Mouse (Mus musculus): ENCODE data around the gene Ndfip2. TPM values are rescaled to one million over a fixed set of nuclear protein-coding genes. Genes with fewer than 3 reads are reported as not detected.

Ndfip2 gene
- polyA plus RNA-seq, 1 experiment = 92.6 TPM

DNA sequence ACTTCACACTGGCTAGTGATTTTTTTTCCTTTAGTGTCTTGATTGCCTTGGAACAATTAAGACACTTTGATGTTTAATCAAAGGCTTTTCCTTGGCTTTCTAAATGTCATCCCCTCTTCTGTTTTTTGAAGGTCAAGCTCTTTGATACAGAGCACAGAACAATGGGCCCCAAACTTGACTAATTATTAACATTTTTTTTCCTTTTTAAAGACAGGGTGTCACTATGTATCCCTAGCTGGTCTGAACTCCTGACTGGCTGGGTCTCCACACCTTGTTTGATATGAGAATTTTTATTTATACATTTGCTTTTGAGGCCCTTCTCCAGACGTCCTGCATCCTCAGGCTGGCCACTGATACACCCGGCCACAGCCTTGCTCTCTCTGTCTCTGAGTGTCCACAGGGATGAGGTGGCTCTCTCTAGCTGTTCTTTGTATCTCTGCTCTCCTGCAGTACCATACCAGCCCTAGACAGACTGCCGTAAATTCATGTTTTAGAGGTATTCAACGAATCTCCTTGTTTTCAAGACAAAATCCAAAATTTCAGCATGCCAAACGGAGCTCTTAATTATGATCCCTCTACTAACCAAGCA lies 19.8 kb upstream of the Ndfip2 start:
- TF ChIP-seq POLR2A (IDR thresholded peaks at IDR 0.05; ENCODE audit: borderline replicate concordance, insufficient read depth, low read length) (no peak), CTCF (IDR thresholded peaks at IDR 0.05; ENCODE audit: borderline replicate concordance, insufficient read depth, low read depth, low read length) (no peak)
- no peaks in the 10 kb centered on the region for H3K27me3 ChIP-seq (ENCODE audit: control insufficient read depth, insufficient read depth, low read length)
- H3K4me3 ChIP-seq (replicated peaks; ENCODE audit: insufficient read depth, low read depth, low read length) = no peak overlapping the region
- H3K27ac ChIP-seq (ENCODE audit: insufficient read depth, low read length) = no peak overlapping the region
- no peaks in the 10 kb centered on the region for H3K4me1 ChIP-seq (ENCODE audit: control insufficient read depth, insufficient read depth, low read length)
- WGBS = 84% methylated on average over 5 of the region's 5 CpGs
- DNase-seq = no peak

DNA sequence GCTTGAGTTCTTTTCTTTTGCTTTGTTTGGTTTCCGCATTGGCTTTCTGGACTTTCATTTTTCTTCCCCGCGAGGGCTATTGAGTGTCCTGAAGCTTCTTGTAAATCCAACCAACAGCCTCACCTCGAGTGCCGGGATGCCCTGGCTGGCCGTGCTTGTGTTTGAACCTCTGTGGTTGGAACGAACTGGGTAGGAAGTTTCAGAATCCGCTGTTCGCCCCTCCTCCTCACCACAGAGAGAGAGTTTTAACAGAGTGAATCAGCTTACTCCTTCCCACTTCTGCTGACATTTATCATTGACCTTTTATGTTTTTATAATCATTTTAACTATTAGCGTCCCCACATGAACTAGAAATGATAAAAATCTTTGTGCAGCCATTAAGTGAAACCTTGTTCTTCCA lies 18.3 kb upstream of the Ndfip2 start:
- 83% methylated on average over 10 of the region's 10 CpGs for WGBS
- no peak overlapping the region for H3K4me3 ChIP-seq (replicated peaks; ENCODE audit: insufficient read depth, low read depth, low read length)
- H3K4me1 ChIP-seq (ENCODE audit: control insufficient read depth, insufficient read depth, low read length) = no peaks in the 10 kb centered on the region
- no peaks in the 10 kb centered on the region for H3K27me3 ChIP-seq (ENCODE audit: control insufficient read depth, insufficient read depth, low read length)
- no peak overlapping the region for H3K27ac ChIP-seq (ENCODE audit: insufficient read depth, low read length)
- TF ChIP-seq CTCF (IDR thresholded peaks at IDR 0.05; ENCODE audit: borderline replicate concordance, insufficient read depth, low read depth, low read length) (no peak), POLR2A (IDR thresholded peaks at IDR 0.05; ENCODE audit: borderline replicate concordance, insufficient read depth, low read length) (no peak)
- no peak for DNase-seq

DNA sequence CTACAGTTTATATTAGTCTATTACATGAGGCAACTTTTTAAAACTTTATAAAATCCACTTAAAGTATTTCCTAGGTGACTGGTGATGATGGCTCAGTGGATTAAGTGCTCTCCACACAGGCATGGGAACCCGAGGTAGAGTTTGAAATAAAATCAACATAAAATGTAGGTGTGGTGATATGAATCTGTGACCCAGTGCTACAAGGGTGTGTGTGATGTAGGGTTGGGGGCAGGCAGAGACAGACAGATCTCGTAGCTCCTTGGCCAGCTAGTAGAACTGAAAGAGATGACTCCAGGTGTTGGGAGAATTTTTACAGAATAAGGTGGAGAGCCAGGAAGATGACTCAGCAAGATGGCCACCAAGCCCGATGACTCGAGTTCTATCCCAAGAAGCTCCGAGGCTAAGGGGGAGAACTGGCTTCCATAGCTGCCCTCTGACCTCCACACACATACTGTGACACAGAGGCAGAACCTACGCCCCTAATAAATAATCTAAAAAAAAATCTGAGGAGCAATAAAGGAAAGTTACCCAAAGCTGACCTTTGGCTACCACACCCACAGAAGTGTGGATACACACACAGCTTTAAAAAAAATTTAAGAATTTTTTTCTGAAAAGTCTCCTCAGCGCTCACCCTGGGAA lies 14.4 kb upstream of the Ndfip2 start:
- no peak for TF ChIP-seq CTCF (IDR thresholded peaks at IDR 0.05; ENCODE audit: borderline replicate concordance, insufficient read depth, low read depth, low read length)
- no peak overlapping the region for H3K27ac ChIP-seq (ENCODE audit: insufficient read depth, low read length)
- no peaks in the 10 kb centered on the region for H3K27me3 ChIP-seq (ENCODE audit: control insufficient read depth, insufficient read depth, low read length)
- 85% methylated on average over 7 of the region's 7 CpGs for WGBS
- no peak for DNase-seq
- no peak overlapping the region for H3K4me3 ChIP-seq (replicated peaks; ENCODE audit: insufficient read depth, low read depth, low read length)
- no peaks in the 10 kb centered on the region for H3K4me1 ChIP-seq (ENCODE audit: control insufficient read depth, insufficient read depth, low read length)

DNA sequence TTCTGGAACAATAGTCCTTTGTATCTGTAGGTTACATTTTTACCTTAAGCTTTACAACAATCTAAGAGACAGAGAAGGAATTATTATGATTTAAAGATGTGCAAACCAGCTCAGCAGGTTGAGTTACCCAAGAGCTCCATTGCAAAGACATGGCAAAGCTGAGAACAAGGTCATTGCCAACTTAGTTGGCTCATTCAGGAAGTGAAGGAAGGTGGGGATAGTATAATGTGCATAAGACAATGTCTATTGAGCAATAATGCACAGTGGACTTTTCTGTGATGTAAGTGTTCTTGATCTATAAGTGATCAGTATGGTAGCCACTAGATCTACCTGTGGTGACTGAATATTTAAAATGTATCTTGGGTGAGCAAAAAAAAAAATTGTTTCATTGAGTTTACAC lies 7.3 kb upstream of the Ndfip2 start:
- no peak for DNase-seq
- Histone ChIP-seq H3K4me3 (replicated peaks; ENCODE audit: insufficient read depth, low read depth, low read length) (no peak overlapping the region), H3K27me3 (ENCODE audit: control insufficient read depth, insufficient read depth, low read length) (no peaks in the 10 kb centered on the region), H3K4me1 (ENCODE audit: control insufficient read depth, insufficient read depth, low read length) (no peaks in the 10 kb centered on the region), H3K27ac (ENCODE audit: insufficient read depth, low read length) (no peak overlapping the region)
- TF ChIP-seq POLR2A (IDR thresholded peaks at IDR 0.05; ENCODE audit: borderline replicate concordance, insufficient read depth, low read length) (no peak), CTCF (IDR thresholded peaks at IDR 0.05; ENCODE audit: borderline replicate concordance, insufficient read depth, low read depth, low read length) (no peak)

DNA sequence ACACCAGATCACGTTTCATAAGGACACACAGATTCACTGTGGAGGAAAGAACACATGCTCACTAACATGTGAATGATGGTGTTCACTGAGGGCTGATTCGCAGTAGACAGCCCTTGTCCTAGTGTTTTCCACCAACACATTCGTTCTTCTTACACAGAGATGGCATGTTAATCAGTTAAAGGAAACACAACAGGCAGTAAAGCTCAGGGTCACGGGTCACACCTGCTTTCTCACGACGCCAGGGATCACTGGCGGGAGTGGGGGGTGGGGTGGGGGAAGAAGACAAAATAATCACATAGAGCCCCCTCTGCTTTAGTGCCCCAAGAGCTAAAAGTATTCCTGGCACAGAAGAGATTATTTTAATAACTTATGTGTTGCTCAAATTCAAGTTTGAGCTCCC lies 5.1 kb upstream of the Ndfip2 start:
- 37% methylated on average over 7 of the region's 7 CpGs for WGBS
- DNase-seq = no peak
- H3K27me3 ChIP-seq (ENCODE audit: control insufficient read depth, insufficient read depth, low read length) = no peaks in the 10 kb centered on the region
- H3K27ac ChIP-seq (ENCODE audit: insufficient read depth, low read length) = no peak overlapping the region
- H3K4me1 ChIP-seq (ENCODE audit: control insufficient read depth, insufficient read depth, low read length) = no peaks in the 10 kb centered on the region
- TF ChIP-seq POLR2A (IDR thresholded peaks at IDR 0.05; ENCODE audit: borderline replicate concordance, insufficient read depth, low read length) = no peak
- no peak for TF ChIP-seq CTCF (IDR thresholded peaks at IDR 0.05; ENCODE audit: borderline replicate concordance, insufficient read depth, low read depth, low read length)
- no peak overlapping the region for H3K4me3 ChIP-seq (replicated peaks; ENCODE audit: insufficient read depth, low read depth, low read length)

DNA sequence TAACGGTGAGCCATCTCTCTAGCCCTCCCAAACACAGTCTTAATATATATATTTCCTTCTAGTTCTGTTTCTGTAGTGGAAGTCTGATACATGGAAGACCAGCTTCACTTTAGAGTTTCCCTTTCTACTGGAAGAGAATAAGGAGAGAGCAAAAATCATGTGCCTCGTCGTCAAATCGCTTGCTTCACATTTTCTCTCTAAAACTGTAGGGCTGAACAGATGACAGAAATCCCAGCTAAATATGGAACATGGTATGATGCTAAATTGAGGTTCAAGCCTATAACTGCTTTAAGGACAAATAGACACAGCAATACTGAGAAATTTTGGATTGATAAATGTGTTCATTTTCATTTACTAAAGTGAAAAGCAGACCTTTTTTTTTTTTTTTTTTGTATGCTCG lies 4.0 kb upstream of the Ndfip2 start:
- no peak for DNase-seq
- 91% methylated on average over 5 of the region's 5 CpGs for WGBS
- no peak overlapping the region for H3K27ac ChIP-seq (ENCODE audit: insufficient read depth, low read length)
- H3K4me3 ChIP-seq (replicated peaks; ENCODE audit: insufficient read depth, low read depth, low read length) = no peak overlapping the region
- H3K4me1 ChIP-seq (ENCODE audit: control insufficient read depth, insufficient read depth, low read length) = no peaks in the 10 kb centered on the region
- no peak for TF ChIP-seq CTCF (IDR thresholded peaks at IDR 0.05; ENCODE audit: borderline replicate concordance, insufficient read depth, low read depth, low read length)
- TF ChIP-seq POLR2A (IDR thresholded peaks at IDR 0.05; ENCODE audit: borderline replicate concordance, insufficient read depth, low read length) = no peak
- no peaks in the 10 kb centered on the region for H3K27me3 ChIP-seq (ENCODE audit: control insufficient read depth, insufficient read depth, low read length)

DNA sequence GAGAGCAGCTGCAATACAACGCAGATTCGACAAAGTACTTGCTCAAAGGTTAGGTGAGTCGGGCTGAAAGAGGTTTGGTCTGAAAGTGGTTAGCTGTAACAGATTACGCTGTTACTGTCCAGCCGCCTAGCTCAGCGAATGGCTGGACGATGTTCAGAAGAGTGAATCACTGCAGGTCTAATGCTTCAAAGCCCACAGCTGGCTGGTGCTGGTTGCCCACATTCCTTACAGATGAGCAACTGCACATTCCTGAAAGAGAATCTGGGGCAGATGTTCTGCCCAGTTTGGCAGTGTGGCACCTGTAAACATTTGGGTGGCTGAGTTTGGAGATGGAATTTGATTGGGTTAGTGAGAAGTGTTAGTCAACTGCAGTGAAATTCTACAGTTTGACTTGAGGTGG lies 2.8 kb upstream of the Ndfip2 start:
- Histone ChIP-seq H3K27me3 (ENCODE audit: control insufficient read depth, insufficient read depth, low read length) (no peaks in the 10 kb centered on the region), H3K27ac (ENCODE audit: insufficient read depth, low read length) (no peak overlapping the region), H3K4me1 (ENCODE audit: control insufficient read depth, insufficient read depth, low read length) (no peaks in the 10 kb centered on the region), H3K4me3 (replicated peaks; ENCODE audit: insufficient read depth, low read depth, low read length) (no peak overlapping the region)
- WGBS = 76% methylated on average over 7 of the region's 7 CpGs
- DNase-seq = no peak
- TF ChIP-seq POLR2A (IDR thresholded peaks at IDR 0.05; ENCODE audit: borderline replicate concordance, insufficient read depth, low read length) (no peak), CTCF (IDR thresholded peaks at IDR 0.05; ENCODE audit: borderline replicate concordance, insufficient read depth, low read depth, low read length) (no peak)

DNA sequence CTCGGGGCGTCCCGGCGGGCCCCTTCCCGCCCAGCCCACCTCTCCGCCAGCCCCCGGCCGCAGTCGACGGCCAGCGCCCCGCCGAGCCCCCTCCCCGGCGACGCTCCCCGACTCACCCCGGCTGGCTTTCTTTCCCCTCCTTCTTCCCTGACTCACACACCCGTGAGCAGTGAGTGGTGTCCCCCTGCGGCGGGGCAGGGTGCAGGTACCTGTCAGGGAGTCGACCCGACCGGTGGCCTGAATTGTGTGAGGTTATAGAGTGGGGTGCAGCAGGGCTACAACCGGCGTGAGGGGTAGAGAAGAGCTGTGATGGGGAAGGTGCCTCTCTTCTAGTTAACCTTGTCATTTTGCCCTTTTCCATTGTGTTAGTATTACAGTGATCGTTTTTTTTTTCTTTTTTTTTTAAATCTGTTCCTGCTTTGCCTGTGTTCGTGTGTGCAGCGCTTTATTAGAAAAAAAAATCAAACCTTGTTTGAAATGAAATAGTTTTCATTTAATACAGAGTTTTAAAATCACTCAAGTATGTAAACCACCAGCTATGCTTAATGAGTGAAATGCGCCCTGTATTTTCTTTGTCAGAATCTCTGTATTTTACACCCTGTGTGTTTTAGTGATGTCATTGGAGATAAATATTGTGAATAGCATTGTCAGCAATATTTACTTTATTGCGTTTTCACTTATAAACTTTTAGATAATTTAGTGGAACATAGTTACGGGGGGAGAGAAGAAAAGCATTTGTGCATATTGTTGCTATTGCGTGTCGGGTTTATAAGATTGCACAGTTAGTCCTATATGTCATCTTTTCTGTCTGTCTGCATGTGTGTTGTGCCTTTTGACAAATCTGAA lies 885 bp downstream of the Ndfip2 start:
- Histone ChIP-seq H3K27ac (ENCODE audit: insufficient read depth, low read length) (peak overlapping the region; percentile 69), H3K27me3 (ENCODE audit: control insufficient read depth, insufficient read depth, low read length) (no peaks in the 10 kb centered on the region), H3K4me3 (replicated peaks; ENCODE audit: insufficient read depth, low read depth, low read length) (peak overlapping the region; percentile 96), H3K4me1 (ENCODE audit: control insufficient read depth, insufficient read depth, low read length) (no peaks in the 10 kb centered on the region)
- WGBS = 5% methylated on average over 30 of the region's 34 CpGs
- TF ChIP-seq CTCF (IDR thresholded peaks at IDR 0.05; ENCODE audit: borderline replicate concordance, insufficient read depth, low read depth, low read length) = no peak
- TF ChIP-seq POLR2A (IDR thresholded peaks at IDR 0.05; ENCODE audit: borderline replicate concordance, insufficient read depth, low read length) = no peak
- peak; percentile 61 to 67 for DNase-seq
